Mouse (Mus musculus) spleen, adult 2 months (tissue): ENCODE data around the gene Ifna4.

Experiments used
- CTCF ChIP-seq: fragments of 200-500 bp; IDR thresholded peaks from 2 replicates; pipeline ENCODE4 v1.5.1; 2011; ENCODE audit warnings: mild to moderate bottlenecking, inconsistent platforms; ENCODE audit not compliant: insufficient read depth, insufficient read length, insufficient replicate concordance; ENCODE audit errors: extremely low read depth
- POLR2A ChIP-seq: fragments of 200-500 bp; IDR thresholded peaks from 2 replicates; pipeline ENCODE4 v1.6.1; 2011; ENCODE audit warnings: low read depth, low read length, inconsistent platforms

- TF ChIP-seq CTCF (no peak), POLR2A (no peak)
These were observed 25.7 kb upstream of the Ifna4 start, which contains the start of gene Ifna7 for GRCm38 (mm10) chr4:88815928-88816327.
